Mouse (Mus musculus) gastrocnemius, postnatal 10 days (tissue): ENCODE data around the gene Cdh10. TPM values are rescaled to one million over a fixed set of nuclear protein-coding genes. Genes with fewer than 3 reads are reported as not detected.

Source experiments
- DNase-seq: peaks from one replicate; pipeline ENCODE4 v3.0.0; 2021; ENCODE audit warnings: mixed read lengths
- long read RNA-seq, 2 experiments: library from polyadenylated mRNA; stranded (forward); transcript quantifications; one replicate each; pipeline ENCODE4 v2.0.0; 2021
- total RNA-seq, 2 experiments: library from RNA; stranded (reverse); gene quantifications; 2 replicates each; pipeline ENCODE4 v1.2.3; 2021

Cdh10 gene
- under 1 TPM; 0.27 to 0.40 TPM for total RNA-seq
- long read RNA-seq, experiment 1 = 0 reads
- long read RNA-seq, experiment 2 = 0 reads

DNA sequence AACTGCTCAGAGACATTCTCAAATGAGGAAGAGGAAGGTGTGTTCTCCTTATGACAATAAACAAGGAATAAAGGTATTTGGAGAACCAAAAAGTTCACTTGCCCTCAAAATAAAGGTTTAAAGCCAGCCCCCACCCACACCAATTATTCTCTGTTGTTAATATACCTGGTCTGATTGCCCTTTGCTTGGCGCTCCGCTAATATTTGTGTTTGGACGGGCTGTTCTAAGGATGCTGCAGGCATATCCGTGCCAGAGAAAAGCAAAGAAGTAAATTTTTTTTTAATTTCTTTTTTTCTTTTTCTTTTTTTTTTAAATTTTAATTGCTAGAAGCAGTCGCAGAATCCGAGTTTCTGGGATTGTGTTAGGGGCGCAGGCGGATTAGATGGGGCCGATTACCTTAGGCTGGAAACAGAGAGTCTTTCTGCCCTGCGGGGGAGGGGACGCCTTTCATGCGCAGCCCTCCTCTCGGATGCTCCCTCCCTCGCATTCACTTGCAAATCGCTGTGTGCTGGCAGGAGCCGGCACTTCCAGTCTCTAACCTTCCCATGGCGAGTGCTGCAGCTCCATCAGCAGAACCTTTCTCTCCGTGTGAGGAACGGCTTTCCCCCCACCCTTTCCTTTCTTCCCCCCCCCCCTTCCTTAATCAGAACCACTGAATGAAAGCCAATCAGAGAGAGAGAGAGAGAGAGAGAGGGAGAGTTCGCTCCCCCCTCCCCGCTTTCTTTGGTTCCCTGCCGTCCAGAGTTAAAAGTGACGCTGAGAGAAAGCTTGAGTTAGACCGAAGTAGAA is at the start of gene Cdh10:
Gene Cdh10 (plus strand): TSS at position 763 of the 789 bp plus-strand sequence.
- peak; percentile 7 for DNase-seq

DNA sequence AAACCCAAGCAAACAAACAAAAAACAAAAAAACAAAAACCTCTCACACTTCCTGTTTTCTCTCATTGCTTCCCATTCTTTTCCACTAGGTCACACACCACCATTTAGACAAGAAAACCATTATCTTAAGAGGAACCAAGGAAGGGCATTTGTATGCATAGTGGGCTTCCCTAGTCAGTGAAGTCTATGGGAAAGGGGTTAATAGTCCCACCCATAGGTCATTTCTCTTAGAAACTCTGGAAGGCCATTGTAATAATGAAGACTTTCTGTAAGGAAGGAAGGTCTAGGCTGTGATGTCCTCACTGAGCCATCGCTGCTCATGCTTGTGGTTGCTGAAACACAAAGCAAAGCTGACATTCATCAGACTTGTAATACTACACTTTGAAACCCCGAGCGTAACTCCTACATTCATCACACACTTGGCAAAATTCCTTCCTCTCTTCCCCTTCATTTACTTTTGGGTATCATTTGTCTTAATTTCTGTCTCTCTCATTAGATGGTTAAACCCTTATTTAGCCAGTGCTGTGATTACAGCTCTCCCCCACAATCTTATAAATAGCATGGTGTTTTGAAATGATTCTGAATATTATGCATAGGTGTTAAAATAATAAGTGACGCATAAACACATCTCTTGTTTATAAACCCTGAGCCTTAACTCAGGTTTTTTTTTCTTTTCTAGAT is 9.5 kb upstream of the Cdh10 start:
- DNase-seq = no peak

DNA sequence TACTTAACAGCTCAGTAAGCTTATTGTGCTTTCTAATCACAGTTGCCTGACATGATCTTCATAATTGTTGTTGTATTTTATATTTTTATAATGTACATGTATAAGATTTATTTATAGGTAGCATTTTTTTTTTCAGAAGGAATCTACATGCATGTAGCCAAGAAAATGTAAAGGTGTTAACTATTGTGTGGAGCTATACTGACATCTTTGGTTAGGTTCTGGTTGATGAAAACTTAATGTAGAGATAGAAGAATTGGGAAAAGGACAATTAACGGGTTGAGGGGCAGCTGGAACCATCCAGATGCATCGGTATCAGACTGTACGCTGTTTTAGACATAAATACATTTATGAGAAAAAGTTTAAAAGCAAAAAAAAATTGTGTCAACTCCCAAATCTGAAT is 1.0 kb upstream of the Cdh10 start:
- DNase-seq = no peak

DNA sequence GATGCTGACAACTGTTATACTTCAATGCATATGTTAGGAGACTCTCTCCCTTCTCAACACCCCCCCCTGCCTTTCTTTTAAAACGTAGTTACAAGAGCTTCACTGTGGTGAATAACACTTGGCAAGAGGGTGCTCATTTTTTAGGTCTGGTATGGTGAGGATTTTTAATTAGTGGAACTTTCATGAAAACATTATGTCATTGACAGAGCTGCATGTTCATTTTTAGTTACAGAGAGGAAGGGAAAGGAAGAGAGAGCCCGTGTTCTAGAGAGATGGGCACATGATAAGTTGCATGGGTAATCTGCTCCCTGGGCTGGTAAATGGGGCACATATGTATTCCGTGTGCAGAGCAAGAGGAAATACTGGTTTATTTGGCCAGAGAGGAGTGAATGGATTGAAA is 1.5 kb downstream of the Cdh10 start:
- DNase-seq = no peak

DNA sequence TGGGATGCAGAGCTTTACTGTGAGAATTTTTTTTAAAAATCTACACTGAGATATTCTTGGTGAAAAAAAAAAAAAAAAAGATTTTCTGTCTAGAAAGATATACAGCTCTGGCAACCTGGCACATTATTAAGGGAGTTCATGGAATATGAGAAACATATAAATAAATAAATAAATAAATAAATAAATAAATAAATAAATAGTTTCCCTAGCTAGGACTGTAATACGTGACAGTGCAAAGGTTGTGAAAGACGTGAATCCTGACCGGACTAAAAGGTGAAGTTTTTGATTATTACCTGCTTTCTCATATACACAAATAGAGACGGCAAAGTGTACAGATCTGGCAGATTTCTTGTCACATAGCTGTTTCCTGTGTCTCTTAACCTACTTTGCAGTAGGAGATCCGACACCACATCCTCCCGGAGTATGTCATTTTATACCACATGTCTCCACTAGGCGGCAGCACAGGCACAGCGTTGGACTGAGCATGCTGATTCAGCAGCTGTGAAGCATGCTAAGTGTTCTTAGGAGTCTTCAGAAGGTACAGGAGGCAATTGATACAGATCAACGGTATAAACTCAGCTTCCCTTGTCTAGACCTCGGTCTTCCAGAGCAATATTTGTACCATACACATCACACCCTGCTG is 2.5 kb downstream of the Cdh10 start:
- peak; percentile 85 for DNase-seq

DNA sequence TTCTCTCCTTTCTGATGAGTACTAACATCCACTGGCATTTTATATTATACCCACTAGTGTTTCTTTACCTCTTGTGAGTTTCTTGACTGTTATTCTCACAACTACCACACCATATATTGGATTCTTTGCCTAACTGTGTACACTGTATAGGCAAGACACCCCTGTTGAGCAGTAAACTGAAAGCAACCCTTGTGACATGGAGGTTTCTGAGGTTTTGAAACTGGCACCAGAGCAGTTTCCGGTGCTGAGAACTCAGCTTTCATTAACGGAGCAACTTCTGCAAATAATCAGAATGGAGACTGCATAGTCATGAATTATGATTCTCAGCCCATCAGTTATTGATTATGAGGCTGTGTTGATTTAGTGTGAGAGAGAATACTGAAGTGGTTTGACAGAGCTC is 4.7 kb downstream of the Cdh10 start:
- no peak for DNase-seq

DNA sequence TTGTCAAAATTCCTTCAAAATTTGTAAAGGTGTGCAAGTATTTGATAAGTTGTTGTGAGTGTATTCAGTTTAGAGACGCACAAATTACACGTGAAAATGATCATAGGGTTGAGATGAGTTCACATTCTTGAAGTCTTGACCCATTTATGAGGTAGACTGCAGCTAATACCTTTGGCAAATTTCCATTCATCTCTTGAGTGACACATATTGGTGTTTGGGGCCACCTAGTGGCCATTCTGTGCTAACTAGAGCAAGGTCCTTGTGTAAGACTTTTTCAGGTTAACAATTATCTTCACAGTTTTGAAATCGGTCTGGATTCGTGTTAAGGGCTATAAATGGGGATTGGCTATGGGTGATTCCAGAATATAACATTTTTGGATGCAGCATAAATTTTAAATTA is 13.5 kb downstream of the Cdh10 start:
- DNase-seq = peak; percentile 19

DNA sequence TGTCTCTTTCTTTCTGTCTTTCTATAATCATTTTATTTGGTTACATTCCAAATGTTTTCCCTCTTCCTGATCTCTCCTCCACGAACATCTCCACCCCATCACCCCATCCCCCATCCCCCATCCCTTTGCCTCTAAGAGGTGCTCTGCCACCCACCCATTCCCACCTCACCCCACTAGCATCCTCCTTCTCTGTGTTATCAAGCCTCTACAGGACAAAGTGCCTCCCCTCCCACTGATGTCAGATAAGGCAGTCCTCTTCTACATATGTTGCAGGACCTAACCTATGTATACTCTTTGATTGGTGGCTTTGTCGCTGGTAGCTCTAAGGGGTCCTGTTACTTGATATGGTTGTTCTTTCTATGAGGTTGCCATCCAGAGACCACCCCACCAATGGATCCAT is 23.0 kb downstream of the Cdh10 start:
- no peak for DNase-seq

DNA sequence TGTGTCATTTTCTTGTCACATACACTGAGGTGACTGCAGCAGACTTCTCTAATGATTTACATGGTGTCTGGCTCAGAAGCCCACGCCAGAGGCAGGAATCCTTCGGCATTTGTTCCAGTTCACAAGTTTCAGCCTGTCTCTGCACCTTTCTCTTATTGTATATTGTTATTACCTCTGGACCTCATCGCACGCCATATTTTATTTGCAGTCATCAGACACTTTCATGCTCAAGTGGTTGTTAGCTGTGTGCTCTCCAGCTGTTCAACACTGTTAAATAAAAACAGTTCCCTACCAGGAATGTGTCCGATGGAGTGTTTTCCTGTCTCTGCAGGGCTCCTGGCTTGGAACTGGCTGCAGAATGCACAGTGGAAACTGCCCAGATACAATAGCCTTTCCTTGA is 26.1 kb downstream of the Cdh10 start:
- DNase-seq = no peak

DNA sequence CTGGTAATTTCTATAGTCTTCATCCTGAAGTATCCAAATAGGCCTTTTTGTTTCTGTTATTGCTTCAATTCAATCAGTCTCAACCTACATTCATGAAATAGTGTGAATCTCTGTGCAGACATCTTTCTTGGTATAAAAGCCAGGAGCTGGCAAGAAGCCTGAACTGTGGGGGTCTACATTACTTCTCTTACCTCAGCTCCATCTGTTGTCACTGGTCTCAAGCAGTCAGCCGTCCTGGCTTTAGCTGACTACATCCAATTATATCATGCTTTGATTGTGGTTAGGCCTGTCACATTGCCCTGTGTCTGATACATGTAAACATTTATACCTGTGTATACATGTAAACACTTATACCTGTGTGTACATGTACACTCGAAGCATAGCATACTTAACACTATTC is 31.8 kb downstream of the Cdh10 start:
- DNase-seq = no peak

DNA sequence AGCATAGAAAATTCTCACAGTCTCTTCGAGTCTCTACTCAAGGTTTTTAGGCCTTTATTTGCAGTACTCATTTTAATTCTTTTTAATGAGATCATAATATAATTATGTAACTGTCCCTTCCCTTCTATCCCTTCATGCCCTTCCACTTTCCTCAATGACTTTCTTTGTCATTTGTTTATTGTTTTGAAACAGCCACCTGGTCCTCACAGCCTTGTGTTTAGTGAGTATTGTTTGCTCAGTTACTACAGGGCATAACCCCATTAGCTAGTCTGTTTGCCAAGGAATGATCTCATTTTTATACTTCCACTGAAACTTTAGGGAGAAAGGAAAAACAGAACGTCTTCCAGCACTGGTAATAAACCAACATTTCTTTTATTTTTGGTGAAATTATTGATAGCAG is 39.4 kb downstream of the Cdh10 start:
- DNase-seq = no peak

DNA sequence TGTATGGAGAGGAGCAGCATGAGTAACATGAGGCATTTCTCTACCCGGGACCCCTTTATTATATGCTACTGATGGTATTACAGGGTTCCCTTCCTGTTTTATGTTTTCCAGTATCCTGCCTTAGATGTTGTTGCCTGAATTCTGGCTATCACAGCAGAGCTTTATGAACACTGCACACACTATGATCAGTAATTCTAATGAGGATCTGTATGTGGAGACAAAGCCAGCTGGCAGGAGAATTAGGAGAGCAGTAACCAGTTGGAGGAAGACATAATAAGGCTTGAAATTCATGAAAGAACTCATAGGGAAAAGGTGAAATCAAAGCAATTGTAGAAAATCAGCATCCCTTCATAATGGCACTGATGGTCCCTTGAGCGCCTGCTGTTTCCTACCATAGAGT is 51.1 kb downstream of the Cdh10 start:
- no peak for DNase-seq

DNA sequence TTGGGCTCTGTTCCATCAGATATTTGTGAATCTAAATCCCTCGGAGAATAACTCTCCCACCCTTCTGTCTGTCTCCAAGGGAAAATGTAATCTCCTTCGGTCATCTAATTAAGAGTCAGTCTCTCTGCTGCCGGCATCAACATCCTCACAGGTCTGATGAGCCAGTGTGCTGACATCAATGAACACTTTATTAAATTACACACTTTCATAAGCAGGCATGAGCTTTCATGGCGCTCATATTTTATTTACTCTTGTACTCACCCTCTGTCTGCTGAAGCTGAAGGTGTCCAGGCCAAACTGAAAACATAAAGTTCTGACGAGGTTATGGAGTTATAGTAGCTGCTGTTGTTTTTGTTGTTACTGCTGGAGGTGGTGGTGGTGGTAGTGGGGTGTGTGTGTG is 62.7 kb downstream of the Cdh10 start:
- DNase-seq = no peak

DNA sequence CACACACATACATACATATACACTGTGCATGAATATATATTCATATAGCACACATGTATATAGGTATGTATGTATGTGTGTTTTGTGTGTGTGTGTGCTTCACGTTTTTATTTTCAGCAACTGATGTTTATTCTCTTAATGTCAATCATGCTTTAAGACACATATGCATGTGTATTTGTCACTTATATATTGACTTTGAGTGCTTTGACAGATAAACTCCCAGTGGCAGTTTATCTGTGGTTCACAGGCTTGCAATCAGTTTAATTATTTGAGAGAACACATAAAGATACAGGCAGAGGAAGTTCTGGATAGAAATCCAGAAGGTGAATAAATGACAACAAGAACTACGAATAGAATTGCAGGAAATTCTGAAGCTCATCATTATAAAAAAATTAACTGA is 67.9 kb downstream of the Cdh10 start:
- no peak for DNase-seq

DNA sequence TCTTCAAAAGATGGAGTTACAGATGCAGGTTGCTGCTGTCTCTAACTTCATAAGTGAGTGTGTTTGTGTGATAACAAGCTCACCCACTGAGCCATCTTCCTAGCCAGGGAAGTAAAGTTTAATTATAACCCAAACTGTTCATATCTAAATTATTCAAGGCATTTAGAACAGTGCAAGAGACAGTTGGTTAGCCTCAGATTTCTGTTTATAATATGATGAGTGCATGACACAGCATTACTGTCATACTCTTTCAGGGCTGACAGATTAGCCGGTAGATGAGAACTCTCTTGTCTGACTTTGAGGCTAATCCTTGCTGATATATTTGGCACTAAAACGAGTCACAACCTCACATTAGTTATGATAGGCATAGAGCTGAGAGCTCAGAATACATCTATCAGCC is 70.2 kb downstream of the Cdh10 start:
- DNase-seq = no peak

DNA sequence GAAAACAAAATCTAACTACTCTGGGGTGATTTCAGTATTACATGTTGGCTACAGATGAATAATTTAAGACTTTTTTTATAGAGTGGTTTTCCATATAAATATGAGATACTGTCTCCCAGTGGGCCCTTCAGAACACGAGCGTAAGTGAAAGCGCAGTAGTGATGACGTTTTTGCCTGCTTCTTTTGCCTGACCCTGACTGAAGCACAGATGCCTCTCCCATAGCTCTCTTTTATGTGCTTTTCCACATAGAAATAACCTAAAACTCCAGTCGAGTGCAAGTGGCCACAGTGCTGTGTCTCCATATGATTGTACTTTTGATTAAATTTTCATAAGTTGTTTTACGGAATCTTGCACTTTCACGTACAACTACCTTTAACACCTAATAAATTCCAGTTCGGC is 71.6 kb downstream of the Cdh10 start:
- no peak for DNase-seq

DNA sequence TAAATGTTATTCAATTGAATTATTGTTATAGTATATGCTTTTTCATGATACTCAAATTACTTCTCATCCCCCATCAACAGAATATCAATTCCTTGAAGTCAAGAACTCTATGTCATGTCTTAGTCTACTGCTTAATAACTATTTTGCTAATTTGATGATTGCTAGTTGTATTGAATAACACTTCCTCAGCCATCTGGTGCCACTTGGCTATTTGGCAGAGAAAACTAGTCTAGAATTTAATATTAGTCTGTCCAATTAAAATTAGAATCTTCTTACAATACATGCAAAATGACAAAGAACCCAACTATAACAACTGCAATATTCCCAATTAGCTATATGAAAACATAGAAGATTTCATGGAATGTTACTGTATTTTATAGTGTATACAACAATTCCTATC is 82.0 kb downstream of the Cdh10 start:
- DNase-seq = no peak

DNA sequence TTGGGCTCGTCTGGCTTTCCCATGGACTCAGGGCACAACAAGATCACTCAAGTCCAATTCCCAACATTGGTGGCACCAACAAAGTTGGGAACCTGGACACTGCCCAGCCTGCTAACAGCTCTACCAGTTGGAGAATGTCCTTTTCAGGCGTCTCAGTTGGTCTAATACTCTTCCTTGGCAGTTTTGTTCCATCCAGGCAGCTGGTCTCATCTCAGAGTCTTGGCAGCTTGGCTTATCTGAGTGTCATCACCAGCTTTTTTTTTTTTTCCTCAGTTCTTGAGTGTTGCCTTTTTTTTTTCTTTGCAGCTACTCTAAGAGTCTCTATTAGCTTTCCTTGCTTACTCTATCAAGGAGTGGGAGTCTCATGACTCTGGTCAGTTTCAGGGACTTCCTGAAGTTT is 85.4 kb downstream of the Cdh10 start:
- no peak for DNase-seq

DNA sequence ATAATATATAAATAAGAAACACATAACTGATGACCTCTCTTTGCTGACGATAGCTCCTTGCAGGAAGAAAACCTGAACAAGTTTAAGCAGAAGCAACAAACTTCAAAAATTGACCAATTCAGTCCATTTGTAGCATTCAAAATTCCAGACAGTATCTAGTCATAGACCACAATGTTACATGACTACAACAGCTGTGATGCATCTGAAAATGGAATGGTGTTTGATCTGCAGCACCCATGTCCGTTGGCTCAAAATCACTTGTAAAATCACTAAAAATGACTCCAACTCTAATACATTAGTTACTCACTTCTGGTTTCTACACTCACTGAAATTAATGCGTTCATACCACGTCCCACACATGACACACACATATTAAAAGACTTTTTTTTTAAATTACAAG is 91.9 kb downstream of the Cdh10 start:
- DNase-seq = no peak

DNA sequence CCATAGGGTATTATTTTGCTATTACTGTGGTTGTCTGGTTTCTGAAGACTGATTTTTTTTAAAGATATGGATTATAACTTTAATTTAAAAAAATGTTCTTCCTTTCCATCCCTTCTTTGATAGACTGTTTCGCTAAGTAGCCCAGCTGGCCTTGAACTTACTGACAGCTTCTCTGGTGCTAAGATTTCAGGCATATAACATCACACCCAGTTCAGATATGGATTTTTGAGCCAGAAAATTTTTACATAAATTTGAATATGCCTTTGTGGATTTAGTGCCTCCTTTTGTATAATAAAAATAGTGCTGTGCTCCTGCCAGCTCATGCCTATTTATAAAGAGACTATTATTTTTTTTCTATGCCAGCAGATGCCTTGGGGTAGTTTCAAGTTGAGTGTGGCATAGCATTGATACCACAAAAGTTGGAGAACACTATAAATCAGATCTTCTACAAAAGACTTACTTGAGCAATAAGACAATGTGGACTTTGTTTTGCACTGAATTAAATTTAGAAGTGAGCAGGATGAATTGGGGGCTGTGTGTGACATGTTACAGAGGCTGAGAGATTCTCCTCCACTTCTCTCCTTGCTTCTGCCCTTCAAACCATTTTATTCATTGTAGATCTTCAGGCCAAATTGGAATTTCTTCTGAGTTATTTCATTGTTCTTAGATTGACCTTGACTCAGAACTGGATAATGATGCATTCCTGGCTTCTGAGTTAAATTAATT is 106.8 kb downstream of the Cdh10 start:
- DNase-seq = no peak

DNA sequence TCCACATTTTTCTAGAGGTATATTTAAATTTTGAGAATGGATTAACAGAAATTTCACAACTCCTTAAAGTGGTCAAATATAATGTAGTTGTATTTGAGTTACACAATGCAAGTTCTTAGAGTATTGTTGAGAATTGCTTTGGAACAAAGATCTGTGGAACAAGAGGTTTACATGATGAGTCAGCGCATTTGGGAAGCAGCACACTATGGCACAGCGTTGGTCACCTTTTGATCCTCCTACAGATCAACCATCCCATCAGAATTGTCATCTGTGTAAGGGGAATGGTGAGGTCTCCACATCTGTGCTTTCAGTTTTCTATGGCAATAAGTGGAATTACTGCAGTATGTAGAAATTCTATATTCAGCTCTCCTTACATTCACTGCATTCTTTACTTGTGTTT is 108.2 kb downstream of the Cdh10 start:
- DNase-seq = no peak

DNA sequence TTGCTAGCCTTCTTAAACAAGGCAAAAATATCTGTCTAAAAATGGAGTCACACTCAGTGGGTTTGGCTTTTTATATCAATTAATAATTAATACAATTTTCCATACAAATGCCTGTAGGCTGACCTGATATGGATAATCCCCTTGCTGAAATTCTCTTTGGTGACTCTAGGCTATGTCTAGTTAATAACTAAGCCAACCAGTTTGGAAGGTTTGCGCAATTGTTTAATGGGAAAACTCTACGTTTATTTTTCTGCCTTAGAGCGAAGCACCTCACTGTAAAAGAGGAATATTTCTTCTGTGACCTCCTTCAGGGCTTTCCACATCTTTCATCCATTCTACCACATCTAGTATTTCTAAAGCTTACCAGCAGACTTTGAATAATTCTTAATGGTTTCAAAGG is 133.5 kb downstream of the Cdh10 start:
- no peak for DNase-seq

DNA sequence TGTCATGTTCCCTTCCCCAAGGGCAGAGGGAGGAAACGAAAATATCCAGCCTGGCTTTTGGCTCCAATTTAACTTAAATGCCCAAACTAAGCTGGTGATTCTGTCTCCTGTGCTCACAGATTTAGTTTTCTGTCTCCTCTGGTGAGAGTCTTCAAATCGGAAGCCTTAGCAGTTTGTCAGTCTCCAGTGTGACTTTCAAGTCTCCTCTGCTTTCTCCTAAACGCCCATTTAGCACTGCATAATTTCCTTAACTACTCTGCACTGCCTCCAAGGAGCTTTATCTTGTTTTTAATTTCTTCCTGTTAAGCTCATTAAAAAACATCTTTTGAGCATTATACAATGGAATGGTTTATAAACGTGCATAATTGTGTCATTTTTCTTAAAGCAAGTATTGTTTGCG is 156.3 kb downstream of the Cdh10 start:
- DNase-seq = no peak
